ENCODE assay signal across 13 mouse cellular contexts in genomic region chr16:25026191-25026590, GRCm38 (mm10).
A peak's percentile ranks its signal among the peaks of the same experiment; 100 is the strongest.
DNase-seq lines count a peak whose midpoint lies in the region; ATAC-seq and TF ChIP-seq lines count a peak whose summit lies in the region.
"Had no signal": no experiment of that assay in that cellular context is flagged by ENCODE, and none has a peak within 500 bp of the region (broad histone marks: within the 10 kb centered on the region; RNA-seq: fewer than 3 reads in every experiment).

No protein-coding gene starts in this region.

- intact Hi-C loops in left cerebral cortex, postnatal 10 days (cut with DNase I): no loop called here

- H3K4me2 ChIP-seq in liver, postnatal 0 days (ENCODE audit: low read depth, low read length): no peak overlapping the region
- H3K4me2 ChIP-seq: limb, embryonic 13.5 days; midbrain, embryonic 12.5 days had no signal

- ATAC-seq in liver, postnatal 0 days: no peak
- ATAC-seq: hindbrain, postnatal 0 days had no signal

- H3K27me3 ChIP-seq in liver, postnatal 0 days (ENCODE audit: insufficient read depth, low read length): no peaks in the 10 kb centered on the region
- H3K27me3 ChIP-seq: limb, embryonic 13.5 days; midbrain, embryonic 12.5 days had no signal

- 76% methylated on average over 1 of the region's 1 CpGs for WGBS in liver, postnatal 0 days (ENCODE audit: insufficient replicate concordance)

- TF ChIP-seq CTCF in liver, postnatal 0 days (IDR thresholded peaks at IDR 0.05; ENCODE audit: low read depth): no peak

- H3K4me1 ChIP-seq in liver, postnatal 0 days (ENCODE audit: insufficient read depth): no peaks in the 10 kb centered on the region
- H3K4me1 ChIP-seq: midbrain, embryonic 12.5 days had no signal

- H3K27ac ChIP-seq in liver, postnatal 0 days (ENCODE audit: low read depth): no peak overlapping the region
- H3K27ac ChIP-seq: hindbrain, postnatal 0 days; limb, embryonic 13.5 days; midbrain, embryonic 12.5 days had no signal

- DNase-seq in liver: peak; percentile 11
- DNase-seq in liver, postnatal 0 days: no peak
- peak; percentile 91 for DNase-seq in ZHBTc4 (ENCODE audit: low read depth, low spot score)
- DNase-seq in heart, postnatal 4 days: peak; percentile 46
- peak; percentile 51 to 65 for DNase-seq in kidney, postnatal 36 days
- no peak for DNase-seq in left cerebral cortex, postnatal 10 days (ENCODE audit: extremely low spot score in 1 of 2, low spot score in 2 of 2)
- no peak for DNase-seq in layer of hippocampus, adult 9-10 months (ENCODE audit: low spot score)
- DNase-seq: gastrocnemius, postnatal 10 days; spleen, adult 18-20 months; thymus, postnatal 25 days had no signal

- no peak overlapping the region for H3K4me3 ChIP-seq in liver, postnatal 0 days (ENCODE audit: low read depth, low read length)
- H3K4me3 ChIP-seq: limb, embryonic 13.5 days; midbrain, embryonic 12.5 days had no signal

- no peaks in the 10 kb centered on the region for H3K36me3 ChIP-seq in liver, postnatal 0 days (replicated peaks; ENCODE audit: insufficient read depth, low read length)
- H3K36me3 ChIP-seq: limb, embryonic 13.5 days; midbrain, embryonic 12.5 days had no signal

- no peak for TF ChIP-seq EP300 in liver, postnatal 0 days (IDR thresholded peaks at IDR 0.05; ENCODE audit: low read depth)

- no peak overlapping the region for H3K9ac ChIP-seq in liver, postnatal 0 days (replicated peaks)
- H3K9ac ChIP-seq: limb, embryonic 13.5 days; midbrain, embryonic 12.5 days had no signal

- H3K9me3 ChIP-seq in liver, postnatal 0 days (ENCODE audit: low read length): no peaks in the 10 kb centered on the region
- H3K9me3 ChIP-seq: limb, embryonic 13.5 days; midbrain, embryonic 12.5 days had no signal

Comparison
In these comparisons a context has a peak if more than half of its experiments do, and no peak if none do; other contexts are left out.
1. DNase-seq: peak in liver (single experiment), ZHBTc4 (single experiment), heart, postnatal 4 days (single experiment) and kidney, postnatal 36 days (2 of 2); none in liver, postnatal 0 days (single experiment), left cerebral cortex, postnatal 10 days (0 of 2) and layer of hippocampus, adult 9-10 months (single experiment).